Mouse (Mus musculus) G1E (cell line): Measurements from ENCODE around the gene Filip1l.
"Not testable (repeated sequence)": the region's sequence is repeated elsewhere in the genome, so short reads cannot be mapped to it uniquely, and the experiment has no call there.

Experiments
- CTCF ChIP-seq: IDR thresholded peaks from 2 replicates; pipeline ENCODE4 v1.5.1; 2012; ENCODE audit warnings: low read depth, low read length, inconsistent platforms, mixed read lengths
- GATA1 ChIP-seq: IDR thresholded peaks from 2 replicates; pipeline ENCODE4 v1.6.1; 2012; ENCODE audit warnings: borderline replicate concordance, low read length, inconsistent platforms, mixed read lengths
- POLR2AphosphoS5 ChIP-seq: IDR thresholded peaks from 2 replicates; pipeline ENCODE4 v1.6.1; 2012; ENCODE audit warnings: low read depth, low read length, inconsistent platforms; ENCODE audit not compliant: insufficient replicate concordance
- TAL1 ChIP-seq: conservative IDR thresholded peaks from 2 replicates; pipeline ENCODE4 v1.6.1; 2012; ENCODE audit warnings: low read depth, low read length, inconsistent platforms, mixed read lengths

DNA sequence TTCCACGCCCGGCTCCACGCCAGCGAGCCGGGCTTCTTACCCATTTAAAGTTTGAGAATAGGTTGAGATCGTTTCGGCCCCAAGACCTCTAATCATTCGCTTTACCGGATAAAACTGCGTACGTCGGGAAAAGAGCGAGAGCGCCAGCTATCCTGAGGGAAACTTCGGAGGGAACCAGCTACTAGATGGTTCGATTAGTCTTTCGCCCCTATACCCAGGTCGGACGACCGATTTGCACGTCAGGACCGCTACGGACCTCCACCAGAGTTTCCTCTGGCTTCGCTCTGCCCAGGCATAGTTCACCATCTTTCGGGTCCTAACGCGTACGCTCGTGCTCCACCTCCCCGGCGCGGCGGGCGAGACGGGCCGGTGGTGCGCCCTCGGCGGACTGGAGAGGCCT, 38.3 kb downstream of the Filip1l start:
- TF ChIP-seq CTCF, POLR2AphosphoS5, GATA1, TAL1: not testable (repeated sequence)
